Mouse (Mus musculus) lung, postnatal 0 days (tissue): ENCODE measurements around the gene Glrx5. TPM values are rescaled to one million over a fixed set of nuclear protein-coding genes. Genes with fewer than 3 reads are reported as not detected.
A peak's percentile ranks its signal among the peaks of the same experiment; 100 is the strongest.

Experiments used
- ATAC-seq: fragments of 200-750 bp; cut with Nextera tagmentation; 2 replicates; pipeline ENCODE4 v1.8.0; 2017; ENCODE audit warnings: moderate library complexity
- DNase-seq: peaks from one replicate; pipeline ENCODE4 v3.0.0-alpha.2; 2016; ENCODE audit warnings: low spot score
- H3K27ac ChIP-seq: fragments of 300-500 bp; sonication (generic); 2 replicates; pipeline ENCODE4 v1.5.1; 2014; ENCODE audit warnings: antibody characterized with exemption, mild to moderate bottlenecking, low read length, mixed read lengths
- H3K27me3 ChIP-seq: fragments of 300-500 bp; sonication (generic); replicated peaks from 2 replicates; pipeline ENCODE4 v1.6.1; 2014; ENCODE audit warnings: low read length, mixed read lengths; ENCODE audit not compliant: insufficient read depth
- H3K36me3 ChIP-seq: fragments of 300-500 bp; sonication (generic); 2 replicates; pipeline ENCODE4 v1.6.1; 2014; ENCODE audit warnings: low read length, mixed read lengths; ENCODE audit not compliant: insufficient read depth
- H3K4me1 ChIP-seq: fragments of 300-500 bp; sonication (generic); 2 replicates; pipeline ENCODE4 v1.6.1; 2014; ENCODE audit warnings: antibody characterized with exemption, low read depth, low read length, mixed read lengths; ENCODE audit not compliant: insufficient read depth
- H3K4me2 ChIP-seq: fragments of 300-500 bp; sonication (generic); replicated peaks from 2 replicates; pipeline ENCODE4 v1.6.1; 2014; ENCODE audit warnings: low read depth, mild to moderate bottlenecking, low read length, moderate library complexity, mixed read lengths
- H3K4me3 ChIP-seq: fragments of 300-500 bp; sonication (generic); 2 replicates; pipeline ENCODE4 v1.5.1; 2014; ENCODE audit warnings: low read depth, low read length
- H3K9ac ChIP-seq: fragments of 300-500 bp; sonication (generic); replicated peaks from 2 replicates; pipeline ENCODE4 v1.6.1; 2014; ENCODE audit warnings: low read depth, mild to moderate bottlenecking
- H3K9me3 ChIP-seq: fragments of 300-500 bp; sonication (generic); 2 replicates; pipeline ENCODE4 v1.6.1; 2016; ENCODE audit warnings: low read length, mixed read lengths
- CTCF ChIP-seq: IDR thresholded peaks from 2 replicates; pipeline ENCODE4 v1.5.1; 2016; ENCODE audit warnings: antibody characterized with exemption, mild to moderate bottlenecking
- EP300 ChIP-seq: IDR thresholded peaks from 2 replicates; pipeline ENCODE4 v1.6.1; 2016; ENCODE audit warnings: antibody characterized with exemption, mild to moderate bottlenecking, control low read depth
- WGBS: fragments of 180-500 bp; shearing (Covaris S2); extraction: QIAGEN DNeasy Blood & Tissue Kit; methylation state at CpG from one replicate; pipeline ENCODE4 v1.1.7; 2014; 5-methylcytosine and 5-hydroxymethylcytosine counted together
- polyA plus RNA-seq: library from polyadenylated mRNA; unstranded; fragments of >200 nt; fragmentation: Nextera tagmentation; extraction: Ambion mirVana; gene quantifications from 2 replicates; pipeline ENCODE4 v1.2.1, GENCODE M21; 2015

Glrx5 gene
- polyA plus RNA-seq, 1 experiment from 2014 or later = 127 TPM

DNA sequence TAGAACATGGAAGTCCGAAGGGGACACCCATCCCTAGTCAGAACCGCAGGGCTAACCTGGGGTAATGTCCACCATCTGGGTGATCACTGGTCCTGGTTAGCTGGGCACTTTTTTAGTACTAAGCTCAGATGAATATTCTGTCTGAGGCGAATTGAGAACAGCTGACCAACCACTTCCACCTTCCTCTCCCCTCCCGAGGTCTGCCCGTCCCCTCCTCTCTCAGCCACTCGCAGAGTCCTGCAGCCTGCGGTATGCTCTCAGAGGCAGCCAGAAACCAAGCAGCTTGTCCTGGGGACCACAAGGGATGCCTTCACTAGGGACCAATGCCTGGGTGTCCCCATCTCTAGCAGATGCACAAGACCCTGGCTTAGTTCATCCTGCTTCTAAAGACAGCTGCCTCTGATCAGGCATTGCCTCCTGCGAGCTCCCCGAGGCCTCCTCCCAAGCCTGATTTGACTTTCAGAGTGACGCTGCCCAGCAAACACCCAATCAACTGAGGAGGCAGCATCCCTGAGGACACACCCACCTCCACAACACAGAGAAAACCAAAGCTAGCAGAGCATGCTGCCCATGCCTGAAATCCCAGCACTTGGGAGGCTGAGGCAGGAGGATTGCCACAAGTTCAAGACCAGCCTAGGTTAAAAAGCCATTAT is 34.7 kb upstream of the Glrx5 start:
- H3K27ac ChIP-seq = no peak overlapping the region
- WGBS = 72% methylated on average over 10 of the region's 10 CpGs
- TF ChIP-seq CTCF (no peak), EP300 (no peak)
- no peak overlapping the region for H3K4me2 ChIP-seq
- H3K4me3 ChIP-seq = no peak overlapping the region
- no peaks in the 10 kb centered on the region for H3K36me3 ChIP-seq
- no peak for ATAC-seq
- no peak overlapping the region for H3K9ac ChIP-seq
- no peaks in the 10 kb centered on the region; the same call in 1 of the 2 replicates for H3K4me1 ChIP-seq
- DNase-seq = no peak
- no peaks in the 10 kb centered on the region for H3K9me3 ChIP-seq
- no peaks in the 10 kb centered on the region for H3K27me3 ChIP-seq

DNA sequence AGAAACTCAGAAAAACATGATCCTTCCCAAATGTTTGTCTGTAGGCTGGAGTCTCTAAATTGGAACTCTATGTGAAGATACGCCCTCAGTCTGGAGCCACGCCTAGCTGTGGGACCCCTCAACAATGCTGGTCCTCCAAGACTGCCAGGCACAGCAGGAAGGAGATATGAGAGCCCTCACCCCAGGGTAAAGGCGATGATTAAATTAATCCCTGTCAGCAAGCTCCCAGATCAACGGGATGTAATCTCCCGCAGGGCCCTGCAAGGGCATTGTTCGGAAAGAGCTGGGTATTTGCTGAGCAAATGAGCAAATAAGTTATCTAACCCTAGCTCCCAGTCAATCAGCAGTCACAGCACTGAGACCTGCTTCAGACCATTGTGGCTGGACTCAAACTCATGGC is 33.9 kb upstream of the Glrx5 start:
- H3K27ac ChIP-seq = no peak overlapping the region
- TF ChIP-seq EP300 = no peak
- no peak for TF ChIP-seq CTCF
- H3K9me3 ChIP-seq = no peaks in the 10 kb centered on the region
- 53% methylated on average over 6 of the region's 6 CpGs for WGBS
- no peaks in the 10 kb centered on the region for H3K27me3 ChIP-seq
- no peak overlapping the region for H3K9ac ChIP-seq
- no peak overlapping the region for H3K4me2 ChIP-seq
- no peaks in the 10 kb centered on the region for H3K36me3 ChIP-seq
- DNase-seq (no peak), ATAC-seq (no peak)
- H3K4me1 ChIP-seq = no peaks in the 10 kb centered on the region; the same call in 1 of the 2 replicates
- H3K4me3 ChIP-seq = no peak overlapping the region

DNA sequence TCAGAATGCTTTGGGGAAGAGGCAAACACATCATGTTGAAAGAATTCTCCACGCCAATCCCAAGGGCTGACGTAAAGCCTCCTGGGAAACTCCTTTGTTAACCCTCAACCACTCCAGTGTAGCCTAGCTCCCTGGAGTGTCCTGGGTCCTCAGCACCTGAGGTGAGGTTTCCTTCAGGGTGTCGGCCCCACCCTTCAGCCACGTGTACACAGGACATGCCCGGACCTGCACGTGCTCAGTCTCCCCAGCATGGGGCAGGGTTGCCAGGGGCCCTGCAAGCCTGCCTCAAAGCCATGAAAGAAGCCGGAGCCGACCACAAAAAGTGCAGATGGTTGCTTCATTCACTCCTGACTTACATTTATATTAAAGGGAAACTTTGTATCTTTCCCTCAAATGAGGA is 33.3 kb upstream of the Glrx5 start:
- DNase-seq (peak; percentile 40), ATAC-seq (peak; percentile 51; the same call in 1 of the 2 replicates)
- no peak overlapping the region for H3K27ac ChIP-seq
- no peak overlapping the region for H3K4me2 ChIP-seq
- H3K4me3 ChIP-seq = no peak overlapping the region
- H3K4me1 ChIP-seq = no peaks in the 10 kb centered on the region; the same call in 1 of the 2 replicates
- no peak overlapping the region for H3K9ac ChIP-seq
- WGBS = 52% methylated on average over 8 of the region's 8 CpGs
- no peaks in the 10 kb centered on the region for H3K9me3 ChIP-seq
- H3K27me3 ChIP-seq = no peaks in the 10 kb centered on the region
- no peaks in the 10 kb centered on the region for H3K36me3 ChIP-seq
- TF ChIP-seq CTCF (no peak), EP300 (no peak)

DNA sequence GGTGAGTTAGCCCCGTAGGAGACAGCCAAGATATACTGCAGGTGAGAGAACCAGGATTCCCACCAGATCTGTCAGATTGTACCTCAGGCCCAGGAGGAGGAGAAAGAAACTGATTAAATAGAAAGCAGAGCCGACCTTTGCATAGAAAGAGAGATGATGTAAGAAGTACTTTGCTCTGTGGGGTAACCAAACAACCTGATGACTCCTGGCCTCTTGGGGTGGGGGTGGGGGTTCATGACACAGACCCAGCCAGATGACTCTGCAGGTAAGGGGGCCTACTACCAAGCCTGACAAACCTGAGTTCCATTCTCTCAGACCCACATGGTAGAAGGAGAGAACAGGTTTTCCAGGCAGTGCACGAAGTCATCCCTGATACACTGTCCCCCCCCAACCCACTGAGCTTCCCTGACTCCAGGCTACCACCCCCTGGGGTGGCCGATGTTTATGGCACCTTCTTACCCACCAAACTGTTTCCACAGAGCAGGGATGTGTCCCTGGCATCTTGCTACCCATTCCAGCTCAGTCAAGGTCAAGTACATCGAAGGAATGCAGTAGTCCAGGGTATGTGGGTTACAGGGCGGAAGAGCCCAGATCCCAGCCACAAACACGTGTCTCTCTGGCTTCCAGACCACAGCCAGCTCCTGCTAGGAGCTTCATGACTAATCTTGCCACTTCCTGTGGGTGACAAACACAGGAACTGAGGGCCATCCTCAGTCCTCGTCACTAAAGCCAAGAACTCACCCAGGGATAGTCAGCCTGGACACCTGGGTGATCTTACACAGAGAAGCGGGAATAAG is 31.8 kb upstream of the Glrx5 start:
- H3K4me3 ChIP-seq = no peak overlapping the region
- H3K36me3 ChIP-seq = no peaks in the 10 kb centered on the region
- 60% methylated on average over 9 of the region's 9 CpGs for WGBS
- no peak overlapping the region for H3K4me2 ChIP-seq
- DNase-seq (peak; percentile 69), ATAC-seq (peak; percentile 72)
- TF ChIP-seq CTCF = no peak
- H3K9me3 ChIP-seq = no peaks in the 10 kb centered on the region
- no peak overlapping the region for H3K27ac ChIP-seq
- H3K27me3 ChIP-seq = no peaks in the 10 kb centered on the region
- H3K9ac ChIP-seq = no peak overlapping the region
- H3K4me1 ChIP-seq = no peaks in the 10 kb centered on the region; the same call in 1 of the 2 replicates

DNA sequence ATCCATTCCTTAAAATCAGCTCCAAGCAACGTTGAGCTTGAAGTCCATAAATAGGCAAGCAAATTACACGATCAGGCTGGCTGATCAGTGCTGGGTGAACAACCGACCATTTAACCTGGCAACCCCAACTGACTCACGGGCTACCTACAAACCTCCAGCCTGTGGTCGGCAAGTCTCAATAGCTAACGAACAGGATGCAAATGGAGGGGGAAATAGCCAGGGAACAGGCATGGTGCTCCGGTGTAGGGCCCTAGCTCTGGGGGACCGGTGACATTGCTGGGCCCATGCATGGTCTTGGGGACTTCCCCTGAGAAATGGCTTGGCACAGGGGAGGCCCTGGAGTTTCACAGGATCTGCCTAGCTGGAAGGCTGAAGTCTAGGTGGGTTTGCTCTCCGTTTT is 31.2 kb upstream of the Glrx5 start:
- Histone ChIP-seq H3K27ac (no peak overlapping the region), H3K4me2 (no peak overlapping the region), H3K4me3 (no peak overlapping the region), H3K4me1 (no peaks in the 10 kb centered on the region; the same call in 1 of the 2 replicates), H3K9me3 (no peaks in the 10 kb centered on the region), H3K9ac (no peak overlapping the region), H3K36me3 (no peaks in the 10 kb centered on the region), H3K27me3 (no peaks in the 10 kb centered on the region)
- no peak for ATAC-seq
- no peak for DNase-seq
- TF ChIP-seq CTCF = no peak
- TF ChIP-seq EP300 = no peak
- WGBS = 82% methylated on average over 9 of the region's 9 CpGs

DNA sequence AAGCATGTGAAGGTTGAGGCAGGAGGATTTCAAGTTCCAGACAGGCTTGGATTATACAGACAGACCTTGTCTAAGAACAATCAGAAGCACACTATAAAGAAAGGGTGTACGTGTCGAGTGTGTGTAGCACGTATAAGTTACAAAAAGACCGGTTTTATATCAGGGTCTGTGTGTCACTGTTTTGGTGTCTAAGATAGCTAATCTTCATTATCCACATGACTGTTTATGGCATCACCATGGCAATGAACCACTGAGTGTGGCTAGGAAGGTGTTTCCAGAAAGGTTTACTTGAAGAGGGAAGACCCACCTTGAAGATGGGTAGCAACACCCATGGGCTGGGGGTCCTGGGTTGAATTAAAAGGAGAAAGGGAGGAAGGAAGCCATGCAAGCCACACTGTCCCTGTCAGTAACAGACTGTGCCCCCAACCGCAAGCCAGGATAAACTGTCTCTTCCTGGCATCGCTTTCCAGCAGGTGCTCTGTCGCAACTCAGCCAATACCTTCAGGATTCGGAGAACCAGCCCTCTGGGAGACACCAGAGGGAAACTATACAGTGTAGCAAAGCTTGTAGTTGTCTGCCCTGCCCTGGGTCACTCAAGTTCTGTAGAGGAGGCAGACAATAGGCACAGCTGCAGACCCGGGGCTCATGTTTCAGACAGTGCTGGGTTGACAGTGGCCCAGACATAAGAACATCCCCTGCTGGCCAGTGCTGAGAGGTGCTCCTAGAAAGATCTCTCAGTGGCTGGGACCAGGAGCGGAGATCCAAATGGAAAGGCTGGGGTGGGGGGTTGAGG is 30.0 kb upstream of the Glrx5 start:
- no peaks in the 10 kb centered on the region; the same call in 1 of the 2 replicates for H3K4me1 ChIP-seq
- no peaks in the 10 kb centered on the region for H3K27me3 ChIP-seq
- no peaks in the 10 kb centered on the region for H3K36me3 ChIP-seq
- no peaks in the 10 kb centered on the region for H3K9me3 ChIP-seq
- DNase-seq (no peak), ATAC-seq (no peak)
- no peak overlapping the region for H3K4me3 ChIP-seq
- H3K27ac ChIP-seq = no peak overlapping the region
- peak; percentile 37 for TF ChIP-seq CTCF
- no peak for TF ChIP-seq EP300
- H3K4me2 ChIP-seq = no peak overlapping the region
- WGBS = 63% methylated on average over 10 of the region's 10 CpGs
- no peak overlapping the region for H3K9ac ChIP-seq
